Mouse (Mus musculus): Measurements from ENCODE around the gene Cytip. TPM values are rescaled to one million over a fixed set of nuclear protein-coding genes. Genes with fewer than 3 reads are reported as not detected.

Cytip gene
- polyA plus RNA-seq, 1 experiment from 2014 or later = not detected

- H3K4me2 ChIP-seq (replicated peaks) = no peak overlapping the region
Observed at GRCm38 (mm10) chr2:58187310-58188051, 7.9 kb downstream of the Cytip start.

GRCm38 (mm10) chr2:58184197-58184596, 11.1 kb downstream of the Cytip start:
- ATAC-seq (ENCODE audit: low FRiP score) = no peak

More at GRCm38 (mm10) chr2:58187310-58188051, 7.9 kb downstream of the Cytip start:
- WGBS = 82% methylated on average over 8 of the region's 8 CpGs
- DNase-seq (ENCODE audit: low spot score) = no peak
- H3K27me3 ChIP-seq (ENCODE audit: control insufficient read depth, insufficient read depth, low read length) = no peaks in the 10 kb centered on the region
- ATAC-seq (ENCODE audit: low FRiP score) = no peak
- no peaks in the 10 kb centered on the region for H3K36me3 ChIP-seq (replicated peaks; ENCODE audit: control insufficient read depth, insufficient read depth)
- H3K9me3 ChIP-seq (ENCODE audit: control insufficient read depth, low read length) = no peaks in the 10 kb centered on the region
- no peak overlapping the region for H3K4me3 ChIP-seq (replicated peaks; ENCODE audit: low read length)
- no peak overlapping the region for H3K9ac ChIP-seq
- no peak overlapping the region for H3K27ac ChIP-seq
- H3K4me1 ChIP-seq (replicated peaks; ENCODE audit: control insufficient read depth, insufficient read depth, low read length) = no peaks in the 10 kb centered on the region

GRCm38 (mm10) chr2:58183658-58184057, 11.7 kb downstream of the Cytip start:
- Histone ChIP-seq H3K9ac (no peak overlapping the region), H3K27me3 (ENCODE audit: control insufficient read depth, insufficient read depth, low read length) (no peaks in the 10 kb centered on the region), H3K36me3 (replicated peaks; ENCODE audit: control insufficient read depth, insufficient read depth) (no peaks in the 10 kb centered on the region), H3K4me3 (replicated peaks; ENCODE audit: low read length) (no peak overlapping the region), H3K9me3 (ENCODE audit: control insufficient read depth, low read length) (no peaks in the 10 kb centered on the region), H3K4me2 (replicated peaks) (no peak overlapping the region), H3K27ac (no peak overlapping the region), H3K4me1 (replicated peaks; ENCODE audit: control insufficient read depth, insufficient read depth, low read length) (no peaks in the 10 kb centered on the region)
- 82% methylated on average over 2 of the region's 2 CpGs for WGBS
- DNase-seq (ENCODE audit: low spot score) (no peak), ATAC-seq (ENCODE audit: low FRiP score) (no peak)

More at GRCm38 (mm10) chr2:58184197-58184596, 11.1 kb downstream of the Cytip start:
- H3K27me3 ChIP-seq (ENCODE audit: control insufficient read depth, insufficient read depth, low read length) = no peaks in the 10 kb centered on the region
- no peak overlapping the region for H3K9ac ChIP-seq
- 56% methylated on average over 2 of the region's 2 CpGs for WGBS
- no peak overlapping the region for H3K27ac ChIP-seq
- H3K9me3 ChIP-seq (ENCODE audit: control insufficient read depth, low read length) = no peaks in the 10 kb centered on the region
- no peak overlapping the region for H3K4me3 ChIP-seq (replicated peaks; ENCODE audit: low read length)
- DNase-seq (ENCODE audit: low spot score) = no peak
- no peaks in the 10 kb centered on the region for H3K36me3 ChIP-seq (replicated peaks; ENCODE audit: control insufficient read depth, insufficient read depth)
- no peaks in the 10 kb centered on the region for H3K4me1 ChIP-seq (replicated peaks; ENCODE audit: control insufficient read depth, insufficient read depth, low read length)
- H3K4me2 ChIP-seq (replicated peaks) = no peak overlapping the region

GRCm38 (mm10) chr2:58180776-58181175, 14.6 kb downstream of the Cytip start:
- ATAC-seq (ENCODE audit: low FRiP score) = no peak
- H3K4me3 ChIP-seq (replicated peaks; ENCODE audit: low read length) = no peak overlapping the region
- no peaks in the 10 kb centered on the region for H3K4me1 ChIP-seq (replicated peaks; ENCODE audit: control insufficient read depth, insufficient read depth, low read length)
- no peak overlapping the region for H3K27ac ChIP-seq
- H3K27me3 ChIP-seq (ENCODE audit: control insufficient read depth, insufficient read depth, low read length) = no peaks in the 10 kb centered on the region
- no peaks in the 10 kb centered on the region for H3K36me3 ChIP-seq (replicated peaks; ENCODE audit: control insufficient read depth, insufficient read depth)
- no peaks in the 10 kb centered on the region for H3K9me3 ChIP-seq (ENCODE audit: control insufficient read depth, low read length)
- 55% methylated on average over 1 of the region's 1 CpGs for WGBS
- no peak for DNase-seq (ENCODE audit: low spot score)
- no peak overlapping the region for H3K9ac ChIP-seq
- no peak overlapping the region for H3K4me2 ChIP-seq (replicated peaks)

GRCm38 (mm10) chr2:58179056-58179455, 16.3 kb downstream of the Cytip start:
- no peak overlapping the region for H3K4me3 ChIP-seq (replicated peaks; ENCODE audit: low read length)
- no peaks in the 10 kb centered on the region for H3K36me3 ChIP-seq (replicated peaks; ENCODE audit: control insufficient read depth, insufficient read depth)
- no peak overlapping the region for H3K27ac ChIP-seq
- DNase-seq (ENCODE audit: low spot score) (no peak), ATAC-seq (ENCODE audit: low FRiP score) (no peak)
- H3K27me3 ChIP-seq (ENCODE audit: control insufficient read depth, insufficient read depth, low read length) = no peaks in the 10 kb centered on the region
- no peaks in the 10 kb centered on the region for H3K9me3 ChIP-seq (ENCODE audit: control insufficient read depth, low read length)
- WGBS = 86% methylated on average over 1 of the region's 1 CpGs
- H3K4me2 ChIP-seq (replicated peaks) = no peak overlapping the region
- H3K9ac ChIP-seq = no peak overlapping the region
- H3K4me1 ChIP-seq (replicated peaks; ENCODE audit: control insufficient read depth, insufficient read depth, low read length) = peaks cover 4% of the 10 kb centered on the region; the same call in 1 of the 2 replicates

GRCm38 (mm10) chr2:58175392-58176291, 19.7 kb downstream of the Cytip start:
- Histone ChIP-seq H3K4me2 (replicated peaks) (no peak overlapping the region), H3K4me1 (replicated peaks; ENCODE audit: control insufficient read depth, insufficient read depth, low read length) (peaks cover 4% of the 10 kb centered on the region; the same call in 1 of the 2 replicates), H3K9ac (no peak overlapping the region), H3K4me3 (replicated peaks; ENCODE audit: low read length) (no peak overlapping the region), H3K36me3 (replicated peaks; ENCODE audit: control insufficient read depth, insufficient read depth) (no peaks in the 10 kb centered on the region), H3K27me3 (ENCODE audit: control insufficient read depth, insufficient read depth, low read length) (no peaks in the 10 kb centered on the region), H3K27ac (no peak overlapping the region), H3K9me3 (ENCODE audit: control insufficient read depth, low read length) (no peaks in the 10 kb centered on the region)
- 91% methylated on average over 8 of the region's 8 CpGs for WGBS
- ATAC-seq (ENCODE audit: low FRiP score) (no peak), DNase-seq (ENCODE audit: low spot score) (no peak)

GRCm38 (mm10) chr2:58174476-58175286, 20.7 kb downstream of the Cytip start:
- WGBS = 32% methylated on average over 9 of the region's 9 CpGs
- no peaks in the 10 kb centered on the region for H3K36me3 ChIP-seq (replicated peaks; ENCODE audit: control insufficient read depth, insufficient read depth)
- H3K4me1 ChIP-seq (replicated peaks; ENCODE audit: control insufficient read depth, insufficient read depth, low read length) = peaks cover 4% of the 10 kb centered on the region; the same call in 1 of the 2 replicates
- DNase-seq (ENCODE audit: low spot score) = peak; percentile 61
- H3K9ac ChIP-seq = peak overlapping the region; percentile 17; the same call in 1 of the 2 replicates
- no peaks in the 10 kb centered on the region for H3K9me3 ChIP-seq (ENCODE audit: control insufficient read depth, low read length)
- H3K4me3 ChIP-seq (replicated peaks; ENCODE audit: low read length) = no peak overlapping the region
- ATAC-seq (ENCODE audit: low FRiP score) = peak; percentile 90
- H3K4me2 ChIP-seq (replicated peaks) = peak overlapping the region; percentile 32
- peak overlapping the region; percentile 78 for H3K27ac ChIP-seq
- no peaks in the 10 kb centered on the region for H3K27me3 ChIP-seq (ENCODE audit: control insufficient read depth, insufficient read depth, low read length)

- ATAC-seq (ENCODE audit: low FRiP score) (no peak), DNase-seq (ENCODE audit: low spot score) (no peak)
- WGBS = 93% methylated on average over 3 of the region's 3 CpGs
- Histone ChIP-seq H3K9me3 (ENCODE audit: control insufficient read depth, low read length) (no peaks in the 10 kb centered on the region), H3K36me3 (replicated peaks; ENCODE audit: control insufficient read depth, insufficient read depth) (no peaks in the 10 kb centered on the region), H3K4me2 (replicated peaks) (no peak overlapping the region), H3K27me3 (ENCODE audit: control insufficient read depth, insufficient read depth, low read length) (no peaks in the 10 kb centered on the region), H3K27ac (no peak overlapping the region), H3K4me1 (replicated peaks; ENCODE audit: control insufficient read depth, insufficient read depth, low read length) (peaks cover 4% of the 10 kb centered on the region; the same call in 1 of the 2 replicates), H3K9ac (no peak overlapping the region), H3K4me3 (replicated peaks; ENCODE audit: low read length) (no peak overlapping the region)
Observed at GRCm38 (mm10) chr2:58172963-58173362, 22.4 kb downstream of the Cytip start.
